Mouse (Mus musculus): Measurements from ENCODE around the gene Tgif2.
"Not testable (repeated sequence)": the region's sequence is repeated elsewhere in the genome, so short reads cannot be mapped to it uniquely, and the experiment has no call there.

DNA sequence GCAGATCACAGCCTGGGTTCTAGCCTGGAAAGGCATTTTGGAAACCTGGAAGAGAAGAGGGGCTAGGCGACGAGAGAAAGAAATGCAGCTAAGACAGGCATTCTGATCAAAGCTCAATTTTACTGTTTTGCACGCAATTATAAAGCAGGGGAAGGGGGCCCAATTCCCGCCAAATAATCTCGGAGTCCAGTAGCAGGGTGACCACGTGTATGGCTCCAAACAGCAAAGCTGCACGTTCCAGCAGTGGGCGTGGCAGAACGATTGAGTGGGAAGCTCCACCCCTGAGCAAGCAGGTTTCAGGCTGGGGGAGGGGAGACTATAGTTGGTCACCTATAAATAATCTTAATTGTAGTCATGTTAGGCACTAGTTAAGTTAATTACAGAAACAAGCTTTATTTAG, 37.7 kb upstream of the Tgif2 start:
- TF ChIP-seq CTCF (IDR thresholded peaks at IDR 0.05; ENCODE audit: control insufficient read depth, insufficient read depth, insufficient replicate concordance, low read depth, low read length); POLR2A (IDR thresholded peaks at IDR 0.05; ENCODE audit: control insufficient read depth, low read depth, low read length): not testable (repeated sequence)
